Mouse (Mus musculus): ENCODE measurements at regions not wholly inside any gene's neighbourhood (a gene's known extent, or its start where the extent isn't known, plus 50 kb on each side); places are given as distances from the start of the nearest gene placed in this dataset.

- TF ChIP-seq POLR2A (IDR thresholded peaks at IDR 0.05; ENCODE audit: low read depth, low read length) = no peak
- TF ChIP-seq CTCF (IDR thresholded peaks at IDR 0.05; ENCODE audit: extremely low read depth, insufficient read length, insufficient replicate concordance, low read depth, low read length) = no peak
These were observed 243.6 kb downstream of the Papss1 start for GRCm38 (mm10) chr3:131808127-131808526.
